Mouse (Mus musculus): Measurements from ENCODE around the gene Vav3. TPM values are rescaled to one million over a fixed set of nuclear protein-coding genes. Genes with fewer than 3 reads are reported as not detected.

The Vav3 gene
- total and polyA plus RNA-seq, 3 experiments, result 1.7 to 5.0 (median 4.4) TPM

GRCm38 (mm10) chr3:109353814-109354213 lies 13.4 kb downstream of the Vav3 start:
- H3K27ac ChIP-seq, result no peak overlapping the region
- no peak for TF ChIP-seq EP300 (IDR thresholded peaks at IDR 0.05; ENCODE audit: insufficient read depth, low read depth, low read length)
- no peak for TF ChIP-seq CTCF (IDR thresholded peaks at IDR 0.05)
- no peak for TF ChIP-seq POLR2A (IDR thresholded peaks at IDR 0.05; ENCODE audit: insufficient read depth, low read depth, low read length)
- H3K79me2 ChIP-seq (replicated peaks; ENCODE audit: control insufficient read depth, insufficient read depth, low read length), result peaks cover 2% of the 10 kb centered on the region
- H3K36me3 ChIP-seq (ENCODE audit: control insufficient read depth, insufficient read depth, low read length), result peaks cover 5% of the 10 kb centered on the region
- H3K4me1 ChIP-seq (ENCODE audit: control insufficient read depth, insufficient read depth, low read length), result peaks cover 5% of the 10 kb centered on the region
- H3K9ac ChIP-seq (ENCODE audit: low read depth, low read length), result no peak overlapping the region
- 0 out of 2 replicates have a peak, but pooled peaks cover 1% of the 10 kb centered on the region for H3K27me3 ChIP-seq (ENCODE audit: control insufficient read depth, insufficient read depth, low read length)
- H3K4me3 ChIP-seq, result no peak overlapping the region
- no peak for DNase-seq
- intact Hi-C loops (cut with DNase I), result loop anchor here (2.0 kb wide), 1 partner anchor 13 kb away; no protein-coding TSS in a partner anchor
- 91% methylated on average over 5 of the region's 5 CpGs for WGBS

GRCm38 (mm10) chr3:109355158-109355557 lies 14.7 kb downstream of the Vav3 start:
- WGBS, result 76% methylated on average over 5 of the region's 5 CpGs
- Histone ChIP-seq H3K27ac (no peak overlapping the region), H3K36me3 (ENCODE audit: control insufficient read depth, insufficient read depth, low read length) (peaks cover 5% of the 10 kb centered on the region), H3K79me2 (replicated peaks; ENCODE audit: control insufficient read depth, insufficient read depth, low read length) (peaks cover 2% of the 10 kb centered on the region), H3K27me3 (ENCODE audit: control insufficient read depth, insufficient read depth, low read length) (0 out of 2 replicates have a peak, but pooled peaks cover 1% of the 10 kb centered on the region), H3K4me3 (no peak overlapping the region), H3K9ac (ENCODE audit: low read depth, low read length) (no peak overlapping the region), H3K4me1 (ENCODE audit: control insufficient read depth, insufficient read depth, low read length) (peaks cover 5% of the 10 kb centered on the region)
- no peak for TF ChIP-seq CTCF (IDR thresholded peaks at IDR 0.05)
- no peak for TF ChIP-seq EP300 (IDR thresholded peaks at IDR 0.05; ENCODE audit: insufficient read depth, low read depth, low read length)
- TF ChIP-seq POLR2A (IDR thresholded peaks at IDR 0.05; ENCODE audit: insufficient read depth, low read depth, low read length), result no peak
- no peak for DNase-seq
- intact Hi-C loops (cut with DNase I), result no loop called here

GRCm38 (mm10) chr3:109360746-109361145 lies 20.3 kb downstream of the Vav3 start:
- 67% methylated on average over 4 of the region's 4 CpGs for WGBS
- no peak overlapping the region for H3K4me3 ChIP-seq
- H3K9ac ChIP-seq (ENCODE audit: low read depth, low read length), result no peak overlapping the region
- TF ChIP-seq EP300 (IDR thresholded peaks at IDR 0.05; ENCODE audit: insufficient read depth, low read depth, low read length) (no peak), POLR2A (IDR thresholded peaks at IDR 0.05; ENCODE audit: insufficient read depth, low read depth, low read length) (no peak), CTCF (IDR thresholded peaks at IDR 0.05) (no peak)
- no peaks in the 10 kb centered on the region for H3K27me3 ChIP-seq (ENCODE audit: control insufficient read depth, insufficient read depth, low read length)
- H3K4me1 ChIP-seq (ENCODE audit: control insufficient read depth, insufficient read depth, low read length), result peaks cover 7% of the 10 kb centered on the region
- no peaks in the 10 kb centered on the region; the same call in 1 of the 2 replicates for H3K79me2 ChIP-seq (replicated peaks; ENCODE audit: control insufficient read depth, insufficient read depth, low read length)
- H3K27ac ChIP-seq, result no peak overlapping the region
- intact Hi-C loops (cut with DNase I), result no loop called here
- no peak for DNase-seq
- H3K36me3 ChIP-seq (ENCODE audit: control insufficient read depth, insufficient read depth, low read length), result peaks cover 4% of the 10 kb centered on the region

GRCm38 (mm10) chr3:109361882-109362281 lies 21.4 kb downstream of the Vav3 start:
- H3K27ac ChIP-seq, result no peak overlapping the region
- H3K27me3 ChIP-seq (ENCODE audit: control insufficient read depth, insufficient read depth, low read length), result no peaks in the 10 kb centered on the region
- no peak overlapping the region for H3K9ac ChIP-seq (ENCODE audit: low read depth, low read length)
- peaks cover 4% of the 10 kb centered on the region for H3K36me3 ChIP-seq (ENCODE audit: control insufficient read depth, insufficient read depth, low read length)
- TF ChIP-seq CTCF (IDR thresholded peaks at IDR 0.05), result no peak
- TF ChIP-seq EP300 (IDR thresholded peaks at IDR 0.05; ENCODE audit: insufficient read depth, low read depth, low read length), result no peak
- no peak for TF ChIP-seq POLR2A (IDR thresholded peaks at IDR 0.05; ENCODE audit: insufficient read depth, low read depth, low read length)
- peaks cover 9% of the 10 kb centered on the region for H3K4me1 ChIP-seq (ENCODE audit: control insufficient read depth, insufficient read depth, low read length)
- H3K4me3 ChIP-seq, result no peak overlapping the region
- peak in 1 of 2 experiments; percentile 46 for DNase-seq
- intact Hi-C loops (cut with DNase I), result no loop called here
- 42% methylated on average over 5 of the region's 5 CpGs for WGBS
- no peaks in the 10 kb centered on the region for H3K79me2 ChIP-seq (replicated peaks; ENCODE audit: control insufficient read depth, insufficient read depth, low read length)

- Histone ChIP-seq H3K9ac (ENCODE audit: low read depth, low read length) (no peak overlapping the region), H3K27ac (no peak overlapping the region), H3K4me1 (ENCODE audit: control insufficient read depth, insufficient read depth, low read length) (peaks cover 9% of the 10 kb centered on the region), H3K4me3 (no peak overlapping the region), H3K79me2 (replicated peaks; ENCODE audit: control insufficient read depth, insufficient read depth, low read length) (no peaks in the 10 kb centered on the region), H3K36me3 (ENCODE audit: control insufficient read depth, insufficient read depth, low read length) (peaks cover 4% of the 10 kb centered on the region), H3K27me3 (ENCODE audit: control insufficient read depth, insufficient read depth, low read length) (no peaks in the 10 kb centered on the region)
- intact Hi-C loops (cut with DNase I), result no loop called here
- 61% methylated on average over 3 of the region's 3 CpGs for WGBS
- no peak for DNase-seq
- TF ChIP-seq EP300 (IDR thresholded peaks at IDR 0.05; ENCODE audit: insufficient read depth, low read depth, low read length) (no peak), CTCF (IDR thresholded peaks at IDR 0.05) (no peak), POLR2A (IDR thresholded peaks at IDR 0.05; ENCODE audit: insufficient read depth, low read depth, low read length) (no peak)
Measured at GRCm38 (mm10) chr3:109362310-109362709, 21.9 kb downstream of the Vav3 start.

GRCm38 (mm10) chr3:109363522-109363921 lies 23.1 kb downstream of the Vav3 start:
- H3K4me3 ChIP-seq, result no peak overlapping the region
- H3K9ac ChIP-seq (ENCODE audit: low read depth, low read length), result no peak overlapping the region
- no peak for TF ChIP-seq EP300 (IDR thresholded peaks at IDR 0.05; ENCODE audit: insufficient read depth, low read depth, low read length)
- TF ChIP-seq POLR2A (IDR thresholded peaks at IDR 0.05; ENCODE audit: insufficient read depth, low read depth, low read length), result no peak
- TF ChIP-seq CTCF (IDR thresholded peaks at IDR 0.05), result no peak
- peaks cover 9% of the 10 kb centered on the region for H3K4me1 ChIP-seq (ENCODE audit: control insufficient read depth, insufficient read depth, low read length)
- no peaks in the 10 kb centered on the region for H3K79me2 ChIP-seq (replicated peaks; ENCODE audit: control insufficient read depth, insufficient read depth, low read length)
- peaks cover 4% of the 10 kb centered on the region for H3K36me3 ChIP-seq (ENCODE audit: control insufficient read depth, insufficient read depth, low read length)
- intact Hi-C loops (cut with DNase I), result no loop called here
- DNase-seq, result no peak
- H3K27me3 ChIP-seq (ENCODE audit: control insufficient read depth, insufficient read depth, low read length), result no peaks in the 10 kb centered on the region
- 46% methylated on average over 5 of the region's 5 CpGs for WGBS
- H3K27ac ChIP-seq, result no peak overlapping the region
